Mouse (Mus musculus) kidney, adult 2 months (tissue): ENCODE measurements around the gene Gm6899. TPM values are rescaled to one million over a fixed set of nuclear protein-coding genes. Genes with fewer than 3 reads are reported as not detected.

Source experiments
- DNase-seq: peaks from one replicate; pipeline ENCODE4 v3.0.0; 2021
- H3K27ac ChIP-seq: fragments of 200-500 bp; 2 replicates; pipeline ENCODE4 v1.5.1; 2012; ENCODE audit warnings: low read depth, low read length, control low read depth, inconsistent platforms; ENCODE audit not compliant: insufficient read depth
- H3K27me3 ChIP-seq: fragments of 200-500 bp; replicated peaks from 2 replicates; pipeline ENCODE4 v1.6.1; 2012; ENCODE audit warnings: mild to moderate bottlenecking, moderate library complexity, low read length, inconsistent platforms; ENCODE audit not compliant: control insufficient read depth, insufficient read depth
- H3K36me3 ChIP-seq: fragments of 200-500 bp; 2 replicates; pipeline ENCODE4 v1.6.1; 2012; ENCODE audit warnings: mild to moderate bottlenecking, moderate library complexity, low read length, inconsistent platforms; ENCODE audit not compliant: control insufficient read depth, insufficient read depth
- H3K4me1 ChIP-seq: fragments of 200-500 bp; 2 replicates; pipeline ENCODE4 v1.6.1; 2011; ENCODE audit warnings: low read length; ENCODE audit not compliant: control insufficient read depth, insufficient read depth
- H3K4me3 ChIP-seq: fragments of 200-500 bp; 2 replicates; pipeline ENCODE4 v1.5.1; 2011; ENCODE audit warnings: mild to moderate bottlenecking, low read depth, low read length, control low read depth; ENCODE audit not compliant: insufficient read depth
- CTCF ChIP-seq: fragments of 200-500 bp; conservative IDR thresholded peaks from 2 replicates; pipeline ENCODE4 v1.5.1; 2011; ENCODE audit warnings: low read depth, mild to moderate bottlenecking, control low read depth, low read length, moderate library complexity, mixed read lengths; ENCODE audit not compliant: insufficient read depth, insufficient read length
- POLR2A ChIP-seq: fragments of 200-500 bp; IDR thresholded peaks from one replicate; pipeline ENCODE4 v1.6.1; 2011; ENCODE audit warnings: low read depth, low read length, control low read depth
- WGBS: fragments of 180-500 bp; shearing (Covaris S2); methylation state at CpG from one replicate; pipeline ENCODE4 v1.1.7; 2018; 5-methylcytosine and 5-hydroxymethylcytosine counted together
- polyA plus RNA-seq: library from polyadenylated mRNA; depleted of rRNA; stranded (reverse); fragments of >200 nt; gene quantifications from 2 replicates; pipeline ENCODE4 v1.2.3, GENCODE M21; 2012; rRNA removed

The Gm6899 gene
- not detected in 2 replicates for polyA plus RNA-seq

GRCm38 (mm10) chr11:26593061-26594059, at the start of gene Gm6899, which contains the start of gene Vrk2:
Gm6899 (plus strand) TSS chr11:26593241.
Vrk2 (minus strand) TSS chr11:26593999.
- WGBS: under 1% methylated on average over 60 of the region's 60 CpGs
- Histone ChIP-seq H3K27ac (peak within 1 kb of the TSS; percentile 32), H3K4me3 (peak within 1 kb of the TSS; percentile 75), H3K4me1 (peaks cover 5% of the 10 kb centered on the region; the same call in 1 of the 2 replicates), H3K27me3 (no peaks in the 10 kb centered on the region), H3K36me3 (no peaks in the 10 kb centered on the region)
- DNase-seq: peak; percentile 90
- 0 out of 2 replicates have a peak, but pooled peaks have one; percentile 22 for TF ChIP-seq CTCF
- no peak for TF ChIP-seq POLR2A

GRCm38 (mm10) chr11:26551551-26551950, 41.5 kb upstream of the Gm6899 start:
- H3K27ac ChIP-seq: no peak overlapping the region
- TF ChIP-seq POLR2A (no peak), CTCF (no peak)
- no peaks in the 10 kb centered on the region for H3K27me3 ChIP-seq
- no peaks in the 10 kb centered on the region for H3K4me1 ChIP-seq
- DNase-seq: no peak
- 0 out of 2 replicates have a peak, but pooled peaks cover 1% of the 10 kb centered on the region for H3K36me3 ChIP-seq
- no peak overlapping the region for H3K4me3 ChIP-seq
- WGBS: 93% methylated on average over 3 of the region's 3 CpGs

DNA sequence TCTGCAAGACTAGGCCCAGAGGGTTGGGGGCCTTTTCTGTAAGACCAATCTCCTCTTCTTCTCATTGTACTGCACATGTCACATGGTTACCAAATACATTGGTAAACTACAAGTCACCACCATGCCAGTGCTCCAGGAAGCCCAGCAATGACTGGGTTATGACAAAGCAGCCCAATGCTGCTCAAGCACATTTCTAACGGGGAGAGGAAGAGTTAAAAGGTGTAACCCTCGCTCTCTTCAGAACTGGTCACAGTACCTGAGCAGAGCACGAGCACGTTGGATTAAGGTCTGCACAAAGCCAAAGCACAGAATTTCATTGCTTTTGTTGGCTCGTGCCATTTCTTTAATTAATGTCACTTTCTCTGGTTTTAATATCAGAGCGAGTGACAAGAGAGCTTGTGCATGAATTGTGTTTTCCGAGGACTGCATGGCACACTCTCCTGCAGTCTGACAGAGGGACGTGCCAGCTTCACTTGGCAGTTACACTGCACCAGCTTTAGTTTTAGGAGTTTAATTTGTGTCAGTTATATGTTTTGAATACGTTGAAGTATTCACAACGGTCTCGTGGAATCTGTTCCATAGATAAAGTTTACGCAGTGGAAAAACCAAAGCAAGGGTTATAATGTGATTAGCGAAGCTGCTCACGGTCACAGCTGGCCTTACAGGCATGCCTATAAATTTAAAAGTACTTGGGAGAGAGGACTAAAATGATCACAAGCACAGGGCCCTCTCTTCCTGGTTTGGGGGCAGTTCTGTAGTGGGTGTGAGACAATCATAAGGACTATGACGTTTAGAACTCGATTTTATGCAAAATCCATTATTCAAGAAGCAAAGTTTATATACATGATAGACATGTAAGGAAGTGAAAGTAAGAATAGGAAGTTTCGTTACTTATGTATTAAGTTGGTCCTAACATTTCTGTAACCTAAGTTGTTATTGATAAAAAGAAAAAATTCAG, 7.4 kb upstream of the Gm6899 start:
- no peaks in the 10 kb centered on the region for H3K36me3 ChIP-seq
- H3K4me1 ChIP-seq: no peaks in the 10 kb centered on the region
- DNase-seq: no peak
- H3K27me3 ChIP-seq: no peaks in the 10 kb centered on the region
- no peak overlapping the region for H3K27ac ChIP-seq
- 64% methylated on average over 17 of the region's 17 CpGs for WGBS
- no peak for TF ChIP-seq CTCF
- no peak for TF ChIP-seq POLR2A
- no peak overlapping the region for H3K4me3 ChIP-seq

- WGBS: 64% methylated on average over 6 of the region's 6 CpGs
- Histone ChIP-seq H3K36me3 (no peaks in the 10 kb centered on the region), H3K4me3 (no peak overlapping the region), H3K27ac (no peak overlapping the region), H3K27me3 (no peaks in the 10 kb centered on the region), H3K4me1 (no peaks in the 10 kb centered on the region)
- TF ChIP-seq POLR2A (no peak), CTCF (no peak)
- DNase-seq: no peak
These were observed 6.5 kb upstream of the Gm6899 start for GRCm38 (mm10) chr11:26586367-26587183.

DNA sequence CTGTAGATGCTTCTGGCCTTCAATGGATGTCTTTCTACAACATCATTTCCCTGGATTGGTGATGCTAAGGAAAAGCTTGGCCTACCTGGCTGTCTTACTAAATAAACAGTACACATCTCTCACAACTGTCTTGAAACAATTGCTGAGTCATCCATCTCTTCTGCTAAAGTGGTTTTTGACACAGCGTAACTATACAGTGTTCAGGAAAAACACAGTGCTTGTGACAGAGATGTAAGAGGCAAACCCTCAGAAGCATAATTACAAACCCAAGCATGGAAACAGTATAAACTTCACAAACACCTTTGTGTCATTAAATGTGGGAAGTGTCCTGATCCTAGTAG, 5.9 kb upstream of the Gm6899 start:
- 89% methylated on average over 1 of the region's 1 CpGs for WGBS
- no peaks in the 10 kb centered on the region; the same call in 1 of the 2 replicates for H3K4me1 ChIP-seq
- no peak overlapping the region for H3K4me3 ChIP-seq
- no peak for DNase-seq
- no peaks in the 10 kb centered on the region for H3K36me3 ChIP-seq
- H3K27me3 ChIP-seq: no peaks in the 10 kb centered on the region
- no peak overlapping the region for H3K27ac ChIP-seq
- TF ChIP-seq POLR2A (no peak), CTCF (no peak)

DNA sequence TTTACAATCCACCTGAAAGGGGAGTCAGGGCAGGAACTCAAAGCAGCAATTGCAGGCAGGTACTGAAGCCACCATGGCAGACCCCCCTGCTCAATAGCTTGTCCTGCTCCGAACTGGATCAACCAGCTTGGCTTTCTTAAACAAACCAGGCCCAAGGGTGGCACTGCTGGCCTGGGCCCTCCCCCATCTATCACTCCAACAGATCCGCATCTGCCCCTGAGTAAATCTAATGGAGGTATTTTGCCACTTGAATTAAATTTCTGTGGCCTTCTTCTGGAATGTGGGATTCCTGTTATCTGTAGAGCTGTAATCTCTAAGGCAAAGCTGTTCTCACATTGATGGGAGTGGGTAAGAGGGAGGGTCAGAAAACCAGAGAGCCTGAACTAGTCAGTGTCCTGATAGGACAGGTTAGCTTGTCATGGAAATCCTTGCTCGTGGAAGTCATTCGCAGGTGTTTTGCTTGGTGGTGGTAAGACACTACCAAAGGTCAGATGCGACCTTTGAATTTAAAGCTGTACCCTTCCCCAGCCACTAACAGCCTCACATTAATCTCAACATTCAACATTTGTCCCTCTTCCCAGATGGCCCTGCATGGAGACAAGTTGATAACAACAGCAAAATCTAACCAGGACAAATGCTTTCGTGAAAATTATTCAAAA, 517 bp upstream of the Gm6899 start:
- DNase-seq: no peak
- H3K27ac ChIP-seq: 0 out of 2 replicates have a peak overlapping the region, but pooled peaks have one; percentile 2

More for the DNA sequence above, 517 bp upstream of the Gm6899 start:
- Histone ChIP-seq H3K36me3 (no peaks in the 10 kb centered on the region), H3K4me3 (peak overlapping the region; percentile 75), H3K27me3 (no peaks in the 10 kb centered on the region), H3K4me1 (peaks cover 5% of the 10 kb centered on the region; the same call in 1 of the 2 replicates)
- TF ChIP-seq POLR2A (no peak), CTCF (no peak)
- 31% methylated on average over 6 of the region's 6 CpGs for WGBS
